Mouse (Mus musculus): ENCODE results near the gene Atat1. TPM values are rescaled to one million over a fixed set of nuclear protein-coding genes. Genes with fewer than 3 reads are reported as not detected.
A peak's percentile ranks its signal among the peaks of the same experiment; 100 is the strongest.

Atat1 gene
- total and polyA plus RNA-seq, 3 experiments, result 5.7 to 12.5 (median 10.4) TPM

GRCm38 (mm10) chr17:35896781-35897643 lies 12.9 kb downstream of the Atat1 start, which contains the start of gene 2310061I04Rik:
2310061I04Rik (minus strand) TSS chr17:35897431.
- Histone ChIP-seq H3K79me2 (replicated peaks; ENCODE audit: control insufficient read depth, extremely low read depth, insufficient read depth, poor library complexity, severe bottlenecking) (peaks cover 9% of the 10 kb centered on the region), H3K9me3 (replicated peaks; ENCODE audit: low read length) (no peaks in the 10 kb centered on the region), H3K4me3 (replicated peaks in 1 of 3; ENCODE audit: low read depth in 2 of 3, low read length in 2 of 3, poor library complexity in 1 of 3) (peak within 1 kb of the TSS; percentile 69 to 87 (median 70)), H3K36me3 (replicated peaks in 1 of 2; ENCODE audit: control insufficient read depth in 1 of 2, insufficient read depth in 1 of 2, low read length in 1 of 2) (peaks cover 22 to 57% of the 10 kb centered on the region in 2 experiments), H3K27me3 (replicated peaks) (no peaks in the 10 kb centered on the region), H3K9ac (ENCODE audit: insufficient read depth, low read depth) (peak within 1 kb of the TSS; percentile 58), H3K4me2 (ENCODE audit: insufficient read depth, low read depth, poor library complexity, severe bottlenecking) (peak within 1 kb of the TSS; percentile 68), H3K4me1 (ENCODE audit: control insufficient read depth in 1 of 2, insufficient read depth in 2 of 2) (peaks cover 7 to 23% of the 10 kb centered on the region in 2 experiments), H3K27ac (ENCODE audit: insufficient read depth, low read depth) (peak within 1 kb of the TSS; percentile 87)
- in situ Hi-C loops (cut with MboI; ENCODE audit: low pct_ligation_motif_present, low pct_unique_long_range_greater_than_20kb, low sequenced_read_pairs) (no loop called here), dilution Hi-C loops (cut with MboI; ENCODE audit: extremely low pct_ligation_motif_present, extremely low pct_unique_long_range_greater_than_20kb, low sequenced_read_pairs) (no loop called here)
- TF ChIP-seq ZKSCAN1 (IDR thresholded peaks at IDR 0.05; ENCODE audit: borderline replicate concordance, low read depth, low read length) (no peak), UBTF (IDR thresholded peaks at IDR 0.05; ENCODE audit: low read depth, low read length) (peak; percentile 40; the same call in 1 of the 2 replicates), ZC3H11A (IDR thresholded peaks at IDR 0.05; ENCODE audit: low read depth, low read length) (no peak), HCFC1 (IDR thresholded peaks at IDR 0.05; ENCODE audit: low read depth, low read length) (peak; percentile 63), JUN (IDR thresholded peaks at IDR 0.05; ENCODE audit: insufficient read depth, low read depth, low read length) (no peak), TCF12 (IDR thresholded peaks at IDR 0.05; ENCODE audit: low read depth, low read length) (peak; percentile 46; the same call in 1 of the 2 replicates), NELFE (IDR thresholded peaks at IDR 0.05; ENCODE audit: low read depth, low read length) (peak; percentile 59), MAX (IDR thresholded peaks at IDR 0.05; ENCODE audit: low read length) (peak; percentile 60), JUND (conservative IDR thresholded peaks at IDR 0.05; ENCODE audit: low read depth, low read length) (no peak), POLR2A (IDR thresholded peaks at IDR 0.05; ENCODE audit: low read depth, low read length) (peak; percentile 50), CHD1 (IDR thresholded peaks at IDR 0.05; ENCODE audit: low read depth, low read length) (no peak), CHD2 (IDR thresholded peaks at IDR 0.05; ENCODE audit: low read length) (no peak), MYC (IDR thresholded peaks at IDR 0.05; ENCODE audit: low read depth, low read length) (no peak), MAZ (IDR thresholded peaks at IDR 0.05; ENCODE audit: low read depth, low read length) (peak; percentile 72), MEF2A (IDR thresholded peaks at IDR 0.05; ENCODE audit: borderline replicate concordance, low read depth, low read length) (peak; percentile 8; the same call in 1 of the 2 replicates), GABPA (IDR thresholded peaks at IDR 0.05; ENCODE audit: insufficient replicate concordance, low read depth, low read length) (no peak), MAFK (IDR thresholded peaks at IDR 0.05; ENCODE audit: insufficient replicate concordance, low read length) (no peak), SIN3A (IDR thresholded peaks at IDR 0.05; ENCODE audit: low read length) (peak; percentile 63; the same call in 1 of the 2 replicates), ETS1 (conservative IDR thresholded peaks at IDR 0.05; ENCODE audit: low read depth, low read length) (no peak), E2F4 (IDR thresholded peaks at IDR 0.05; ENCODE audit: insufficient replicate concordance, low read depth, low read length) (no peak), MXI1 (IDR thresholded peaks at IDR 0.05; ENCODE audit: low read depth, low read length) (peak; percentile 82), USF1 (IDR thresholded peaks at IDR 0.05; ENCODE audit: low read depth, low read length) (no peak), NRF1 (IDR thresholded peaks at IDR 0.05; ENCODE audit: low read depth, low read length) (peak; percentile 87), SMC3 (IDR thresholded peaks at IDR 0.05; ENCODE audit: low read depth, low read length) (no peak), USF2 (conservative IDR thresholded peaks at IDR 0.05; ENCODE audit: low read depth, low read length) (no peak), ZMIZ1 (IDR thresholded peaks at IDR 0.05; ENCODE audit: low read depth, low read length) (no peak), CTCF (conservative IDR thresholded peaks at IDR 0.05 in 1 of 2, IDR thresholded peaks at IDR 0.05 in 1 of 2; ENCODE audit: low read depth in 2 of 2, low read length in 2 of 2) (no peak), RCOR1 (conservative IDR thresholded peaks at IDR 0.05; ENCODE audit: low read depth, low read length) (no peak), EP300 (IDR thresholded peaks at IDR 0.05; ENCODE audit: low read length) (no peak), RAD21 (IDR thresholded peaks at IDR 0.05; ENCODE audit: low read depth, low read length) (no peak), POLR2AphosphoS2 (IDR thresholded peaks at IDR 0.05; ENCODE audit: low read depth, low read length) (0 out of 2 replicates have a peak, but pooled peaks have one; percentile 77), BHLHE40 (IDR thresholded peaks at IDR 0.05; ENCODE audit: low read depth, low read length) (peak; percentile 97), PAX5 (IDR thresholded peaks at IDR 0.05; ENCODE audit: low read length) (no peak), IRF4 (IDR thresholded peaks at IDR 0.05; ENCODE audit: low read depth, low read length) (no peak; the same call in 1 of the 2 replicates), TBP (conservative IDR thresholded peaks at IDR 0.05; ENCODE audit: low read depth, low read length) (peak; percentile 53; the same call in 1 of the 2 replicates), ELF1 (IDR thresholded peaks at IDR 0.05; ENCODE audit: low read depth, low read length) (0 out of 2 replicates have a peak, but pooled peaks have one; percentile 40), ZNF384 (IDR thresholded peaks at IDR 0.05; ENCODE audit: low read depth, low read length) (no peak), KAT2A (IDR thresholded peaks at IDR 0.05; ENCODE audit: insufficient replicate concordance, low read length) (no peak)
- DNase-seq (ENCODE audit: extremely low read depth), result peak; percentile 90

All from CH12.LX (cell line).